Mouse (Mus musculus) lung, adult 2 months (tissue): Measurements from ENCODE around the gene Arhgap1. TPM values are rescaled to one million over a fixed set of nuclear protein-coding genes. Genes with fewer than 3 reads are reported as not detected.

Source experiments
- DNase-seq: peaks from one replicate; pipeline ENCODE4 v3.0.0; 2022
- H3K4me1 ChIP-seq: fragments of 200-500 bp; 2 replicates; pipeline ENCODE4 v1.6.1; 2011; ENCODE audit warnings: low read length; ENCODE audit not compliant: control insufficient read depth, insufficient read depth
- H3K4me3 ChIP-seq: fragments of 200-500 bp; replicated peaks from 2 replicates; pipeline ENCODE3; 2011; ENCODE audit warnings: low read depth, mild to moderate bottlenecking, control low read depth, low read length; ENCODE audit errors: extremely low read depth
- CTCF ChIP-seq: fragments of 200-500 bp; IDR thresholded peaks from 2 replicates; pipeline ENCODE4 v1.5.1; 2011; ENCODE audit warnings: mild to moderate bottlenecking, low read length, control low read depth; ENCODE audit not compliant: insufficient read depth
- POLR2A ChIP-seq: fragments of 200-500 bp; IDR thresholded peaks from 2 replicates; pipeline ENCODE4 v1.6.1; 2011; ENCODE audit warnings: low read depth, mild to moderate bottlenecking, control low read depth, low read length, borderline replicate concordance; ENCODE audit errors: extremely low read depth
- WGBS: fragments of 180-500 bp; shearing (Covaris S2); methylation state at CpG from one replicate; pipeline ENCODE4 v1.1.7; 2018; 5-methylcytosine and 5-hydroxymethylcytosine counted together
- polyA plus RNA-seq: library from polyadenylated mRNA; depleted of rRNA; stranded (reverse); fragments of >200 nt; gene quantifications from 2 replicates; pipeline ENCODE4 v1.2.3, GENCODE M21; 2012

The Arhgap1 gene
- polyA plus RNA-seq, 1 experiment, result 170 TPM

DNA sequence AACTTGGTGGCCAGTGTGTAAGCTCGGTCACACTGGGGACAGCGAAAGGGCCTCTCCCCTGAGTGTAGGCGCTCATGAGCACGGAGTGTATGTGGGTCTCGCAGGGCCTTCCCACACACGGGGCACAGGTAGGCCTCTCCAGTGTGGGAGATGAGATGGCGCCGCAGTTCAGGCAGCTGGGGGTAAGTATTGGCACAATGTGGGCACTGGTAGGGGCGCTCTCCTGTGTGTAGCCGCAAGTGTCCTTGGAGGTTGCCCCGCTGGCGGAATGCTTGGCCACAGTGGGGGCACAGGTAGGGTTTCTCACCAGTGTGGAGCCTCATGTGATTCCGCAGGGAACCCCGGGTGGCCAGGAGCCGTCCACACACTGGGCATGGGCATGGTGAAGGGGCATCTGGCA is 4.3 kb upstream of the Arhgap1 start:
- DNase-seq, result no peak
- TF ChIP-seq POLR2A, result no peak
- TF ChIP-seq CTCF, result no peak
- no peak overlapping the region for H3K4me3 ChIP-seq

DNA sequence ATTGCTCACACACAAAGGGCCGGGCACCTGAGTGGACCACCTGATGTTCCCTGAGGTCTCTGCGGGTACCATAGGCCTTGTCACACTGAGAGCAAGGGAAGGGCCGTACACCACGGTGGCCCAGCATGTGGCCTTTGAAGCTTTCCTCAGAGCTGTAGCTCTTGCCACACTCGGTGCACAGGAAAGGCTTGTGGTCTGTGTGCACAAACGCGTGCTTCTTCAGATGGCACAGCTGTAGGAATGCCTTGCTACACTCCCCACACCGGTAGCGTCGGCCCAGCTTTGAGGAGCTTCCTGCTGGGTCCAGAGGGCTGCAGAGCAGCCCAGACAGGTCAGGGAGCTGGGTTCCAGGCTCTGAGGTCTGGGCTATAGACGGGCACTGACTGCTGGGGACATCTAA is 3.8 kb upstream of the Arhgap1 start:
- WGBS, result 86% methylated on average over 11 of the region's 11 CpGs
- TF ChIP-seq POLR2A (no peak), CTCF (no peak)
- no peak for DNase-seq
- H3K4me1 ChIP-seq, result no peaks in the 10 kb centered on the region
- H3K4me3 ChIP-seq, result no peak overlapping the region

More for the DNA sequence above, 4.3 kb upstream of the Arhgap1 start:
- H3K4me1 ChIP-seq, result no peaks in the 10 kb centered on the region
- WGBS, result 97% methylated on average over 15 of the region's 15 CpGs

- peak; percentile 50 for DNase-seq
- 0 out of 2 replicates have a peak, but pooled peaks cover under 1% of the 10 kb centered on the region for H3K4me1 ChIP-seq
- no peak overlapping the region for H3K4me3 ChIP-seq
- no peak for TF ChIP-seq POLR2A
- TF ChIP-seq CTCF, result peak; percentile 75
- 34% methylated on average over 1 of the region's 1 CpGs for WGBS
These were observed 2.9 kb upstream of the Arhgap1 start for GRCm38 (mm10) chr2:91646733-91647132.

DNA sequence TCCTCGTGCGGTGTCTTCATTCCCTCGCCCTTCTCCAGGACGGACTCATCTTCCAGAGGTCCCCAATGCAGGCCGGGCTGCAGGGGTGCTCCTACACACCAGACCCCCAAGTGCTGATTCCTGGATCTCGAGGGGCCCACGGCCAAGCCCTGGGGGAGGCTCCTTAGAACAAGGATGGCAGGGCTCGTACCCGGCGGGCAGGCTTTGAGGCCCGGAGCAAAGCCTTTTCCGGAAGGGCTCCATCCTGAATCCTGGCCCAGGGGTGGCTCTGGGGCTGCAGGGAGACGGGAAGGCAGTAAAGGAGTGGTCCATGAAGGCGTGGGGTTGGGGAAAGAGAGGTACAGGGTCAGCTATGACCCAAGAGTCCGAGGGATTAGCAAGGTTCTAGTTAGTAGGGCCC is 508 bp upstream of the Arhgap1 start:
- peak; percentile 24 for DNase-seq
- peak overlapping the region; percentile 98 for H3K4me3 ChIP-seq
- H3K4me1 ChIP-seq, result 0 out of 2 replicates have a peak, but pooled peaks cover 2% of the 10 kb centered on the region
- TF ChIP-seq CTCF (no peak), POLR2A (no peak)
- WGBS, result 4% methylated on average over 15 of the region's 15 CpGs

DNA sequence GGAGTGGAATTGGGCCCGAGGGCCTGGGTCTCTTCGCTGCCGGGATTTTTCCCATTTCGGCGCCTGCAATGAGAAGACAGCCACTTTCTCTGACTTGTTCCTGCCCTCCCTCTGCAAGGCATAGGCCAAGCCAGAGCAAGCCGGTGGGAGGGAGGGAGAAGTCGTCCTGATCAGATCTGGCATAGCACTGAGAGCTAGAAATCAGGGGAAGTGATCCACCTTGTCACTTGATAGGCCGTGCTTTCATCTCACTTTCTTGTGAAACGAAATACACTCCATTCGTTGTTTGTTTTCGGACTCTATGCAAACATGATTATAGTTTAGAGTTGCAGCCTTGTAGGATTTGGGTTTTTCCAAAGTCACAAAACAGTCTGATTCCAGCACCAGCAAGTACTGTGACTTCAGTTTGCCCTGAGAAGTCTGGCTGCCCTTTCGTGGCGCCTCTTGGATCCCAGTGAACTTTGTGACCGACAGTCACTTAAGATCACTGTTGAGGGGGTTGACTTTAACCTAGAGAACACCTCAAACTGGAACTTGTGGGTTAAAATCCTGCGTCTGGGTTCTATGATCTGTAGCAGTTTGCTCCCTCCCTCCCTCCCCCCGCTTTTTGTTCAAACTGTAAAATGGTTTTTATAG is 818 bp downstream of the Arhgap1 start:
- 5% methylated on average over 16 of the region's 16 CpGs for WGBS
- TF ChIP-seq POLR2A, result no peak
- TF ChIP-seq CTCF, result no peak
- DNase-seq, result no peak
- peaks cover 4% of the 10 kb centered on the region; the same call in 1 of the 2 replicates for H3K4me1 ChIP-seq
- H3K4me3 ChIP-seq, result peak overlapping the region; percentile 98

DNA sequence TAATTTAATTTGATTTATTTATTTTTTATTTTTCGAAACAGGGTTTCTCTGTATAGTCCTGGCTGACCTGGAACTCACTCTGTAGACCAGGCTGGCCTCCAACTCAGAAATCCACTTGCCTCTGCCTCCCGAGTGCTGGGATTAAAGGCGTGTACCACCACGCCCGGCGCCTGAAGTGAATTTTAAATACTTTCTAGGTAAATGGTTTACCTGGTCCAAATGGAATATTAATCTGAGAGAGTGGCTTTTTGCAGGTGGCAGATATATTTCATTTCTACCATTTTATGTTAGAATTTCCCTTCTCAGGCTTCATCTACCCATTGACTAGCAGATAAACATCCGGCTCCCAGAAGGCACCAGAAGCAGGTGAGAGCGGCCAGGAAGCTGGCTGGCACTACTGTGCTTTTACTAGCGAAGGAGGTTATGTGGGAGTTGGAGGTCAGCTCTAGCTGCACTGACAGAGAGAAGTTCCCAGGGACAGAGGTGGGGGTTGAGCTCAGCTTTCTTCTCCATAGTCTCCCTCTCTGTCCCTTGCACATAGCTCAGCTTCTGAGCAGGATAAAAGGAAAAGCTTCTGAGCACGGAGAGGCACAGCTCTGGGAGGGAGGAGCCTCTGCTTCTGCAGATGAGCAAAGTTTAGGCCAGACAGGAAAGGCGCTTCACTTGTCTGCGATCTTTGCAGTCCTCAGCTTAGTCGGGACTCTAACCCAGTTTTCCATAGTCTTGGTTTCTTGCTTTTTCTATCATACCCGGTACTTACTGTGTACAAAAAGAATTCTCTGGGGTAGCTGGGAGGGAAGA is 2.0 kb downstream of the Arhgap1 start:
- Histone ChIP-seq H3K4me1 (peaks cover 8% of the 10 kb centered on the region), H3K4me3 (no peak overlapping the region)
- DNase-seq, result no peak
- WGBS, result 62% methylated on average over 14 of the region's 14 CpGs
- TF ChIP-seq CTCF (no peak), POLR2A (no peak)

- TF ChIP-seq CTCF (no peak), POLR2A (no peak)
- peaks cover 10% of the 10 kb centered on the region for H3K4me1 ChIP-seq
- H3K4me3 ChIP-seq, result no peak overlapping the region
- DNase-seq, result no peak
- 58% methylated on average over 6 of the region's 6 CpGs for WGBS
These were observed 3.2 kb downstream of the Arhgap1 start for GRCm38 (mm10) chr2:91652863-91653262.

- DNase-seq, result no peak
- Histone ChIP-seq H3K4me1 (peaks cover 10% of the 10 kb centered on the region), H3K4me3 (no peak overlapping the region)
- WGBS, result 61% methylated on average over 5 of the region's 5 CpGs
- TF ChIP-seq CTCF (no peak), POLR2A (no peak)
These were observed 5.7 kb downstream of the Arhgap1 start for GRCm38 (mm10) chr2:91655388-91655787.

DNA sequence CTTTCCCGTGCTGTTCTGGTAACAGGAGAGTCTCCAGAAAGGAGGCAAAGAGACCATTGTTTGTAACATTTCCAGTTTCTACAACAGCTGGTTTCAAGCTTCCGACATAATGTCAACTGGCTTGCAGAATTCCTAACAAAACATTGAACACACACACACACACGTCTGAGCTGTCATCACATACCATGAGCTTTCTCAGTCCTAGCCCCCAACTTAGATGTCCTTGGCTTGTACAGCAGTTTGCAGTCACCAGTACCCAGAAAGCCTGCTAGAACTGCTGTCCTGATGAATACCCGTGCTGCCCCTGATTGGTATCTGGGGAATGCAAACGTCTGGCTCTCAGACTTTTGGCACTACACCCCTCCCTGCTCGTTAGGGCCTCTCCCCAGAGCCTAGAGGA is 6.2 kb downstream of the Arhgap1 start:
- peaks cover 10% of the 10 kb centered on the region for H3K4me1 ChIP-seq
- DNase-seq, result no peak
- no peak overlapping the region for H3K4me3 ChIP-seq
- WGBS, result 52% methylated on average over 6 of the region's 6 CpGs
- no peak for TF ChIP-seq POLR2A
- TF ChIP-seq CTCF, result no peak

DNA sequence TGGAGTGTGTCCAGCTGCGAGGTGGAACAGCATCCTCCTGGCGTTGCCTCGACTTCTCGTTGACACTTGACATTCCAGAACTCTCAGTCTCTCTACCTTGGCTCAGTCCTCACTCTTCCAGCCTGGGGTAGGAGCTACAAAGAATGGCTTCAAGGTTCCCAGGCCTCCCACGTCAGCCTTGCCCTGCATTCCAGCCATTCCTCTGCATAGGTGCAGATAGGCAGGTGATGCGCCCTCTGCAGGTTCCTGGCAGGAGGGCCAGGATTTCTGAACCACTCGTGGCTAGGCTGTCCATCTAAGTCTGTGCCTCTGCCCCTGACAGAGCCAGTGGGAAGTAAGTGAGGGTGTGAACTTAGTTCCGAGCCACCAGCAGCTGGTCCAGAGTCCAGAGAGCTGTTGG is 7.1 kb downstream of the Arhgap1 start:
- TF ChIP-seq POLR2A (no peak), CTCF (peak; percentile 48; the same call in 1 of the 2 replicates)
- 59% methylated on average over 8 of the region's 8 CpGs for WGBS
- H3K4me1 ChIP-seq, result peaks cover 10% of the 10 kb centered on the region
- DNase-seq, result peak; percentile 44
- no peak overlapping the region for H3K4me3 ChIP-seq
